Mouse (Mus musculus) frontal cortex, postnatal 36 days (tissue): Measurements from ENCODE around the gene Slc6a12.
A peak's percentile ranks its signal among the peaks of the same experiment; 100 is the strongest.
"Not testable (repeated sequence)": the region's sequence is repeated elsewhere in the genome, so short reads cannot be mapped to it uniquely, and the experiment has no call there.

Experiments used
- DNase-seq, 2 experiments: peaks; one replicate each; pipeline ENCODE4 v3.0.0; 2022; ENCODE audit warnings: low spot score in 2 of 2

The Slc6a12 gene

DNA sequence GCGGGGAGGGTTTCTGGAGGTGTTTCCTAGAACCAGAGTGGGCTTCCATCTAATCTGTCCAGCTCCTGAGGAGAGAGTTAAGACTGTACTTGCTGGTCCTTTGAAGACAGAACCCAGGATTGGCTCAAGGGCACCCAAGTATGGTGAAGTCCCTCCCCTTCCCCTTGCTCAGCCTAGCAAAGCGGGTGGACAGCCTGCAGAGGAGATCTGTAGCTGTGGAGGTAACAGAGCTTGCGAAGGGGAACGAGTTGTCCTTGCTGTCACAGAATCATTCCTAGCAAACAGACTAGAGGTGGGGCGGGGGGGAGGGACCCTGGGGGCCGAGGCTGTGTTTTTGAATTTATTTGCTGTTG is 871 bp downstream of the Slc6a12 start:
- DNase-seq = no peak

DNA sequence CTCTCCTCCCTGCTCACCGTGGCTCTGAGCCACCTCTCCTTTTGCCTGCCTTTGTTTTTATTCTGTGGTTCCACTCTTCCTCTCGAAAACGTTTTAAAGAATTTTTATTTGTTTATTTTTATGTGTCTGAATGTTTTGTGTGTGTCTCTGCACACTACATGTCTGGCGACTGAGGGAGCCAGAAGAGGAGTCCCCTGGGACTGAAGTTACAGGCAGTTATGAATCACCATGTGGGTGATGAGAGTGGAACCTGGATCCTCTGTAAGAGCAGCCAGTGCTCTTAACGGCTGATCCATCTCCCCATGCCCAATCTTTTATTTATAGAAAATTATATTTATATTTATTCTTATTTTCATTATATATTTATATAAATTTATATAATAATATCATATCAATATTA is 1.5 kb downstream of the Slc6a12 start:
- no peak for DNase-seq

DNA sequence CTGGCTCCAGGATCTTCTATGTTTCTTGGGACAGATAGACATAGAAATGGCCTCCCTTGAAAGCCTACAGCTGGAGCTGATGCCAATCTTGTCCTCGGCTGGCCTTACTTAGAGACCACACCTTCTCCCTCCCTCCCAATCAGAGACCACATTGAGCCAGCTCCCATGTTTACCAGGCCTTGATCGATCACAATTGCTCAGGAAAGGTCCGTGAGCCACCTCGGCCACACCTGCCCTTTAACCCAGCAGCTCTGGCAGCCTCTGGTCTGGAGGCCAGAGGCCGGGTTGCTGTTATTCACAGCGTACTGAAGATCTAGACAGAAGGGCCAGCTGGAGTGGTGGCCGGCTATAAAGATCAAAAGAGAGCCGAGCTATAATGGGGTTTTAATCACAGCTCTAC is 3.6 kb downstream of the Slc6a12 start:
- no peak for DNase-seq

DNA sequence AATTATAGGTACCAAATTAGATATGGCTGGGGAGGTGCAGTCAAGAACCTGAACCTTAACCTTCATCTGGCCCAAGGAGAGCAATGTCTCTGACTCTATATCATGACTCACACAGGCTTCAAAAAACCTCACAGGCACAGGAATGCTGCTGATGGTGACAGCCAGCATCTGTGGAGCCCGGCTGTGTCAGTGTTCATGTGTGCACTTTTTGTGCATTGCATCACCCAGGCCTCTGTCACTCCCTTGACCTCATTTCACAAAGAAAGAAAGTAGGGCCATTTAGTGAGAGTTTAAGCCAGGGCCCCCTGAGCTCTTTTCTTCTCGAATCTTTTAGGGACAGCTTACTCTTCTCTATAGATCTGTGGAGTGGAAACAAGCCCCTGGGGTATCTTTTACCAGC is 9.4 kb downstream of the Slc6a12 start:
- DNase-seq = no peak

DNA sequence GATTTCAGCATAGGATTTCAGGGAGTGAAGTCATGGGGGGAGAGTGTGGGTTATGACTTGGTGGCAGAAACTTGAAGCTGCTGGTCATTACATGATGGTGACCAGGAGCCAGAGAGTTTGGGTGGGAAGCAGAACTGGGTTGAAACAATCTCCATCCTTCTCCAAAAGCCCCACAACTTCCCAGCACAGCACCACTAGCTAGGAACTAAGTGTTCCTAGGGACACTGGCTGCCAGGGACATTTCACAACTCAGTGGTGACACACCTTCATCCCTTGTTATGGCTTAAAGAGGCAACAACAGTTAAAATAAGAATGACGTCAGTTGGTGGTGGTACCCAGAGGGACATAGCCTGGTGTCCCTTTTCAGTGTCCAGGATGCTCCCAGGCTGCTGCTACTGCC is 13.2 kb downstream of the Slc6a12 start:
- DNase-seq = no peak

DNA sequence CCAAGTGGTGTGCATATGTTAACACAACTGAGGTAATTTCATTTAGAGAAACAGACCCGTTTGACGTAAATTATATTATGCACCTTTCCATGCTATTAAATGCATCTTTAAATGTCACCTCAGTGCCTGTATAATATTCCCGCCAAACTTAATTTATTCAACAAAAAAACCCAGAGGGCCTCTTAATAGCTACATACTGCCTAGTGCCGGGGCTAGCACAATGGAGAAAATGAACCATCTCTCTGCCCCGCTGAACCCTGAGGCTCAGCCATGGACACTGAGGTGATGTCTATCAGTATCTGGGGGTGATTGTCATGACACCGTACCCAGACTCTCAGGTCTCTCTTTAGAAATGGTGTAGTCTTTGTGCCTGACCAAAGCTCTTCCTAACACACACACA is 14.4 kb downstream of the Slc6a12 start:
- DNase-seq = no peak

DNA sequence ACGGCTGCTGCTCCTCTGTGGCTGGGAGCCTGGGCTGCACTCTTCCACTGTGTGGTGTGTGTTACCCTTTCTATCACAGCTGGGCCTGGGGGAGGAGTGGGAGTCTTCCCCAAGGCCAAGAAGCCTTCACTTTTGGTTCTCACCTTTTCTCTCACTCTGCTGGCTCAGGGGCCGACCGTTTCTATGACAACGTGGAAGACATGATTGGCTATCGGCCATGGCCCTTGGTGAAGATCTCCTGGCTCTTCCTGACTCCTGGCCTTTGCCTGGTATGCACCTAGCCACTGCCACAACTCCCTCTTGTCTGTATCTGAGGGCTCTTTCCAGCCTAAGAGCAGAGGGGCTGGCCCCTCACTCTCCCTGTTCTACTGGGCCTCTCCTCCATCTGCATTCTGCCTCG is 20.2 kb downstream of the Slc6a12 start:
- DNase-seq = no peak

DNA sequence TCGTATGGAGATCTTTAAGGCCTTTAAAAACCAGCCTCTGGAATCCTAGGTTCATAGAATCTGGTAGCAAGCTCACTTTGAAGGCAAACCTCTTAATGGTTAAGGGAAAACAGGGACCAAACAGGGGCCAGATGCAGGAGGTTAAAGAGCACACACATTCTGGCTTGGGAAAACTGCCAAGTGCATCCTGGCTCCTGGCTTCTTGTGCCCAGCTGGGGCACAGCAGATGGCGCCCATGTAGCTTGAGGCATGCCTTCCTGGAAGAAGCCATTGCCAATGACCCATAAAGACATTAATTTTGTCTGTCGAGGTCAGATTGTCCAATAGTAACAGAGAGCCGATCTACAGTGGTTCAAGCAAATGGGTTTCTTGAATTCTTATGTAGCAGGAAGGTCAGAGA is 21.1 kb downstream of the Slc6a12 start:
- DNase-seq = no peak

DNA sequence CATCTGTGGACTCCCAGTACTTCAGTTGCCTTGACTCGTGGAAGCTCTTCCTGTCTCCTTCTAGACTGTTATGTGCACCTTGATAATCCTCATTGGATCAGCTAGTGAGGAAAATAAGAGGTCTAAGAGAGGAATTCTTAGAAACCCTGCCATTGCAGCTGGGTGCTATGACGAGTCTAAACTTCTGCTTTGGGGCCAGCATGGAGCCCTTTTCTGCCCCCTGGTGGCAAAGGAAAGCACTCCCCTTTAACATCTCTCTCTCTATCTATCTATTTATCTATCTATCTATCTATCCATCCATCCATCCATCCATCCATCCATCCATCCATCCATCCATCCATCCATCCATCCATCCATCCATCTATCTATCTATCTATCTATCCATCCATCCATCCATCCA is 23.7 kb downstream of the Slc6a12 start:
- DNase-seq = not testable (repeated sequence)

DNA sequence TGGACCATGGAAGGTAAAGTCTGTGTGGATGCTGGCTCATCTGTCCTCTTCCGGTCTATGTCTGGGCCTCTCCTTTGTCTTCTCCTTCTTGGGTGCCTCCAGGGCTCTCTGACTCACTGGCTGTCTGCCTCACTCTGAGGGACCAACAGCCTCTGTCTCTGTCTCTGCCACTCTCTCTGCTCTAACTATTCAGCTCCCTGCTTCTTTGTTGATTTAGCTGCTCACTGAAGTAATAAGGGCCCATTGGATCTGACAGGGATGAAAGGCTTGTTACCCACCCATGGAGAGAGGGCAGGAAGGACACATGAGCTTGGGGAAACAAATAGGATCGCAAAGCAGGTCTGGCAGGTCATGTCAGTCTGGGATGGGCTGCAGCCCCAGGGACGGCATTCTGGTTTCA is 24.2 kb downstream of the Slc6a12 start:
- DNase-seq = no peak

DNA sequence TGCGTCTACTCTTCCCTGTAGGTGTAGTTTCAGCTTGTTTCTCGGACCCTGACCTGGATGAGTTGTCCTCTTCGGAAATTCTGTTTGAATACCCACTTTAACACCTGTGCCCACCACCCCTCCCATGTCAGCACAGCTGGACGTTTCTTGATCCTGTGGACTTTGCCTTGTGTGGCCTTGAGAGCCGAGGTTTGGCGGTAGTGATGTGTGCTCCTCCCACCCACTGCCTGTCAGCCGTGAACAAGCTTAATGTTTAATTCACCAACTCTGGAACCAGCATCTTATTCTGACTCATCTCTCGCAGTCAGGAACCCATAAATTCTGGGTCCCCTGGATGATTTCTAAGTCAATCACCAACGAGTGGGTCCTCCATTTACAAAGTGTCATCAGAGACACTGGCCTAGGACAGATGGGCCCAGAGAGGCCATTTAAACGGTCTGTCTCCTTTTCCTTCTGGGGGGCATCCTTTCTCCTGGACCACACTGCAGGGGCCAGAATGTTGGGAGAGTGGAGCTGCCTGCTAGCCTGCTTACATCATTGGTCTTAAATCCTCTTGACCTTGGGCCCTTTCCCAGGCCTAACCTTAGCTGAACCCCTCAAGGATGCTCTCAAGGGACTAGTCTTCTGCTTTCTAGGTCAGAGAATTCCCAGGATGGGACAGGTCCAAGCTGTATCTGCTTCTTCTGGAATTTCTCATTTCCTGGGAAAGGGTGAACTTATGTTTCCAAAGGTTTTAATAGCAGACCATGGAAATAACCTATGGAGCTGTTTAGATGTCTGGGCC is 28.5 kb downstream of the Slc6a12 start:
- peak; percentile 20 to 25 for DNase-seq

DNA sequence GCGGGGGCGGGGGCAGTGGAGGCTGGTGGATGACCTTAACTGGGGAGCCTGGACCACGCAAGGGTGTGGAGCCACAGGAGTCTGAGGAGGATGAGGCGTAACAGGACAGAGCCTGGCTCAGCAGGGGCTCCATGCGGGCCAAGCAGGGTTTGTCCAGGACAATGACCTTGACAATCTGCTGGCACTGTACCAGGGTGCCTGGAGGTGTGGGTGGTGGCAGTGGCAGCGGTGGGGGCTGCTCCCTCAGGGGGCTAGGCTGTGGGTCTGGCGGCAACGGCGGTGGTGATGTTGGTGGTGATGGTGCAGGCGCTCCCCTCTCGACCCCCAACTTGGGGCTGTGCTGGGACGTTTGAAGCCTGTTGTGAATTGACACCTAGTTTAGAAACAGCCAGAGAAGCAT is 33.3 kb downstream of the Slc6a12 start:
- DNase-seq = no peak

DNA sequence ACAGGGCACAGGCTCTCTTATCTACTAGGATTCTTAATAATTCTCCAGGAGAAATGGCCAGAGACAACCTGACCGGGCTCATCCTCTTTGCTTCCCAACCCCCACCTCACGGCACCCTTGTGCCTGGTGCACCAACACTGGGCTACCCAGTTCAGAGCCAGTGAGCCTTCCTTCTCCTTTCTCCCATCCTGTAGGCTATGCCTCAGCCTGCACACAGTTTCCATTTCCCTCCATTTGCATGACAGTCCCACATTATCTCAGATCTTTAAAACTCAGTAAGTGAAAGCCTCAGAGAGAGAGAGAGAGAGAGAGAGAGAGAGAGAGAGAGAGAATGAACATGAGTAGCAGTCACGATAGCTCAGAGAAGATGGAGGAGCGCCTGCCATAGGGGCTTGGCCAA is 35.4 kb downstream of the Slc6a12 start:
- DNase-seq = no peak

DNA sequence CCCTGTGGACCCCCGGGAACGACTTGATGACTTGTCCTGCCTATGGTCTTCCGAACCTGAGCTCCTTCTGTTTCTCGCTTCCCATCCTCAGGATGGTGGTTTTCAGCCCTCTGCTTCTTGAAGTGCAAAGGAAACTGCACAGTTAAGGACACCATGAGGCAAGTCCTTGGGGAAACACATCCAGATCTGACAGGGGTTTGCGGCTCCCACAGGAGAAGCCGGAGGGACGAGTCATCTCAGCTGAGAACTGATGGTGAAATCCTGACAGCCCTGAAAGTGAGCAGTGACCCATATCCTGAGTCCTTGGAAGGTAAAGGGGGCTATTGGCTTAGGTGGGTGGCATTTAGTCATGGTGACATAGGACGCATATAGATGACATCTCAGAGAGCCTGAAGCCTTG is 37.7 kb downstream of the Slc6a12 start:
- no peak for DNase-seq

DNA sequence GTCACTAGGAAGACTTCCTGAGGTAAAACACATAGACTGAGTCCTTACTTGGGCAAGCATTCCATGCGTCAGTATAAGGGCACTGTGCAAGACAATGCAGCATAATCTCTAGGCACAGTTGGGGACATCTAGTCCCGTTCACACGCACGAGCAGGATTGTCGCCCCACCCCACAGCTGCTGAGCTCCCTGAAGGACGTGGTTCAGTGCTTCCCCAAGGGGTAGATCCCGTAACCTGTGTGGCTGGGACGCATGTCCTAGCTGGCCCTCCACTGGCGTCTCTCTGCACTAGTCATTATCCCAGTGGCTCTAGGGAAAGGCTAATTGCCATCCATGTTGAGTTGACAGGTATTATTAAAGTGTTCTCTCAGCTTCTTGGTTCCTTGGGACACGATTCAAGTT is 39.2 kb downstream of the Slc6a12 start:
- DNase-seq = no peak

DNA sequence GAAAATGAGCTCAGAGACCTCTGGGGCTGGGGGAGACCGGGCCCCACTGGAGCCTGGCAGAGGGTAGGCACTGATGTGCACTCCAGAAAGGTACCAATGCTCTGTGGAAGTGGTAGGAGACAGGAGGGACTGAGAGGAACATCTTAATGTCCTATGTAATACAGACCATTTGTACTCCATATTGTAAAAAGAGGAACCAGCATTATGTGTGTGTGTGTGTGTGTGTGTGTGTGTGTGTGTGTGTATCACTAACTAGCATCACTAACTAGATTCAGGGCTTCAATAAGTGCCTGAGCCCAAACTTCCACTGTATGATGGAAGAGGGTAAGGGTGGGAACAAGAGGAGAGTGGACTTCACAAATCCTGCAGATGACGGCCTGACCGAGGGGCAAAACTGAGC is 42.5 kb downstream of the Slc6a12 start:
- DNase-seq = no peak

DNA sequence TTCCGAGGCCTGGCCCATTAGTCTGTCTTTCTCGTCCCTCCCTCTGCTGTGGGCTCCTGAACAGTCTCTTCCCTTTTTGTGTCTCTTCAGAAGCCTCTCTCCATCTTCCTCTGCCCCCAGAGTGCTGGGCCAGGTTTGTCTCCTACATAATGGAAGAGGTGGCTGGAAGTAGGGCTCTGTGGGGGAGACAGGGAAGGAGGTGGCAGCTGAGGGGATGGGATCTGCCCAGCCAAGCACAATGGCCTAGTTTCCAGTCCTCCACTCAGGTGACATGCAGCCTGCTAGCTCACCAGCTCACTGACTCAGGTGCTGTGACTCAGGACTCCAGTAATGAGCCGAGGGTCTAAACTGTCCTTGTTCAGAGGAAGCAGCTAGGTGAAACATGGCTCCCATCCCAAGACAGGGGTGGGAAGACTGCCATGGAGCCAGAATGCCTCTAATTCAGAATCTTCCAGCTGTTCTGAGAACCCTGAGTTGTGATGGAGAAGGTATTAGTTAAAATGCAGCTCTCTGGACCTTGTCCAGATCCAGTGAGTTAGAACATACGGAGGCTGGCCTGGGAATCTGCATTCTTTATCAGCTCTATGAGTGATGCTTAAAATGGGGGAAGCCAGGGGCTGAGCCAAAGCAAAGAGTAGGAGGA is 49.9 kb downstream of the Slc6a12 start:
- DNase-seq = peak; percentile 44 to 53

DNA sequence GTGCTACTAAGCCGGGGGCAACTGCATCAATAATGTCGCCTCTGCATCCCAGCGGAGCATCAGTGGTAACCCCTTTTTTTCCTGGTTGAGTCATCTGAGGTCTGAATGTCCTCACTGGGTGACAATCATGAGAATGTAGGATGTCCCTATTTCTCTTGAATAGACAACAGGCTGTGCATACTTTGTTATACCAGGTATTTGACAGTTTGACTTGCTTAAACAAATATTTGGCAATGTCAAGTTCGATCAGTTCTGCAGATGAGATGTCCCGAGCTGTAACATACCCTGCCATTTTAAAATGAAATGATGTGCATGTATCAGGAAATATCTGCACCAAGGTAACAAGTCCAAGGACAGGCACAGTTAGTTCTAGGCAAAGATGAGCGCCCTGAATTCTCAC is 58.3 kb downstream of the Slc6a12 start:
- no peak for DNase-seq

DNA sequence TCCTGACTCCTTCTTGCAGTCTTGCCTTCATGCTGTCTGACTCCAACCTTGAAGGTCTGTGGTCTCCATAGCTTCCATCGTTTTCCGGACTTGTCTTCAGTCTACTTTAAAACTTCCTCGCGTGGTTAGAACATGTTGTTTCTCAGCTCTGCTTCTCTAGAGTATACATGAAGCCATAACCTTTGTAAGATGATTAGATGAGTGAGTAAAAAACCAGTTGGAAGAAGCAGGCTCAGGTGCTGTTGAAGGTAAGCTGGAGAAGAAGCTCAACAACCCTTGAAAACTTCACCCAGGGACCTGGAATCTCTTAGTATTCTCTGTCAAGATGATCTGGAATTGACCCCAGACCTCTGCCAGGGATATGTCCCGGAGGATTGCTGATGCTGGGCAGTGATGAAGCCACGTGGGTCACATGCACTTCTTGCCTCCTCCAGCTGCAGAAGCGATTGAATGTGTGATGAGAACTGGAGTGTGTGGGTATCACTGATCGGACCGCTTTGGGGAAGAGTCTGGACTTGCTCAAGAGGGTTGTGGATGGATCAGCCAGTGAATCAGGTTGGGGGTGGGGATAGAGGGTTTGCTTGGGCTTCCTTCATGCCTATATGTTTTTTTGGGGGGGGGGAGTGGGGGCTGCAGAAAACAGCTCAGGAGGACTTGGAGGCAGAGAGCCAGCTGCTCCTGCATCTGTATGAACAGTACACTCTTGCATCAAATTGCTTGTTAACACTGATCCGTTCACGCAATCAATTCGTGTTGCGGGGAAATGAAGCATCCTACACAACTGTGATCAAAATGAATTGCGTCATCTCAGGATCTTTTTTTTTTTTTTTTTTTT is 59.2 kb downstream of the Slc6a12 start:
- DNase-seq = no peak

DNA sequence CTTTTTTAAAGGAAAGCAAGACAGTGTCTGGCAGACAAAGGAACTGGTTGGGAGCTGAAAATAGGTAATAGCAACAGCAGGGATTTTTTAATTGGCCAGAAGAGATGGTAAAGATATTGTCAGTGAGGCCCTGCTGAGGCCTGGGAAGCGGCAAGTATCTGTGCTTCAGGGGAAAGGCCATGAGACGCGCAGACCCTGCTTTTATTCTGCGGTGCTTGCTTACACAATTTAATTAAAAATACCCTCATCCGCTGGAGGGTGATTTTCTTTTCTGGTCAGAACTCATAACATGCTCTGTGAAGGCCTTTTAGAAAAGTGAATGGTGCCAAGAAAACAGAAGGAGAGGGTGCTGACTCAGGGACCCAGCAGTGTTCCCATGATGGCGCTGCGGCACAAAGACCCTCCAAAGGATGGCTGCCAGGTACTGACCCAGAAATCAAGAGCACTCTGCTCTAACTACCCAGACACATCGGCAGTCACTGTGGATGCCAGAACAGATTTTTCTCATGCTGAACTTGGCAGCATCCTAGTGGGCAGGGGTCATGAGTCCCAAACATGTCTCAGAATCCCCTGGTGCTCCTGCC is 59.9 kb downstream of the Slc6a12 start:
- no peak for DNase-seq

DNA sequence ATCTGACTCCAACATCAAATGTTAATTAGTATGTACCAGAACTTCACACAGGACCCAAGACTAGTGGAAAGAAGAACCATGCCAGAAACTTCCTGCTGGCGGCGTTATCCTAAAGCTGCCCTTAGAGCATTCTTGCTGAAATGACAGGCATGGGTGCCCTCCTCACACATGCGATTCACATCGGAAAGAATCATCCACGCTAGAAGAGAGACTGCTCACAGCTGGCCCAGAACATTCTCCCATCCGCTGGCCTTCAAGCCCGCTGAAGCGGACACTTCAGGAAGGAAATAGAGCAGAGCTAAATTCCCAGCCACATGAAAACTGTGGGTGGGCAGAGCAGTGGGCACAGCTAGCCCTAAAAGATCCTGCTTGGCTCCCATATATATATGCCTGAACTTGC is 62.4 kb downstream of the Slc6a12 start:
- DNase-seq = no peak

DNA sequence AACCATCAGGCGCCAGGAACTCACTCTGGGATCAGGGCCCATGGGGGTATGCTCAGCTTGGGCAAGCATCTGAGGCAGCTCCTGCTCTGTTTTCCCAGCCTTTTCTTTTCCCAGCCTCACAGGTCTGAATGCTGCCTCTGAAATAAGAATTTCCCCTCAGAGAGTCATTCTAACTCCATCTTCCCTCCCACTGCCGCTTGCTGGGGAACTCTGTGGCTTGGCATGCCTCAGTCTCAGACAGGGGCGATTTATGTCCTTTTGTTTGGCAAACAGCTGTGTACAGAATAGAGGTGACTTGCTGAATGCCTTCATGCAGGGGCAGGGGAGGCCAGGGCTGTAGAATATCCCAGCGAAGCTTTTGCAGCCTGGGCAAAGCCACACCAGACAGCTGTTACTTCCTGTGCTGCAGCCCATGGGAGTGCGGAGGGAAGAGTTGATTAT is 64.7 kb downstream of the Slc6a12 start:
- DNase-seq = no peak
